Mouse (Mus musculus): ENCODE data around the gene Efna4.
A peak's percentile ranks its signal among the peaks of the same experiment; 100 is the strongest.

Efna4 gene

GRCm38 (mm10) chr3:89331561-89331960 lies 6.3 kb downstream of the Efna4 start:
- DNase-seq (ENCODE audit: extremely low spot score, low spot score) = no peak

DNA sequence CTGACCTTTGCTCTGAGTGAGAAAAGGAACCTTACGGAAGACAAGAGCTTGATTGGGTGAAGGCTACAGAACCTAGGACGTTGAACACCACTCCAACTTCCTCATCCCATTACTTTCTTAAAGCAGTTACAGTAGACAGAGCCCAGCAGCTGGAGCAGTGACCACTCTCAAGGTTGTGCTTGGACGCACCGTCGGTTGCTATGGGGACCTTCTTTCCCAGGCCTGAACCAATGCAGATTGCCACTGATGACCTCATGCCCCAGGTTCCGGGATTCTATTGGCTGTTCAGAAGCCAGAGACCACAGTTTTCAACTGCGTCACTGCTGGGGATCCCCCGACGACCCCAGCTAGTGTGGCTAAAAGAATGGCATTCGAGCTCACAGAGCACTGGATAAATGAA lies 6.9 kb downstream of the Efna4 start:
- DNase-seq (ENCODE audit: extremely low spot score, low spot score) = peak; percentile 43

DNA sequence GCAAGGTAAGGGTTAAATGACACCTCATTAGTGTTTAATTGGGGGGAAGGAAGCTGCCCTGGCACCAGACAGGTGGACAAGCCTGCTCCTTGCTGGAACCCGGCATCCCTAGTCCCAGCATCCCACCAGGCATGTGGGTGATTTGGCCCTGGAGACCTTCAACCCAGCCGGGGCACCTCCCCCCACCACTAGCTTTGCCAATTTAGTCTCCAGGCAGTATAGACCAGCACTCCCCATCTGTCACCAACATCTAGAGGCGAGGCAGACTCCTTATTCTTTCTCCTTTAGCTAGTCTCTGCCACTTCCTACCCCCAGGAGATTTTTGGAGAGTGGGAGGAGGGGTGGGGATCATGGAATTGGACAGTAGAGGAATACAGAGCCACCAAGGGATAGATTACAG lies 7.5 kb downstream of the Efna4 start:
- no peak for DNase-seq (ENCODE audit: extremely low spot score, low spot score)

DNA sequence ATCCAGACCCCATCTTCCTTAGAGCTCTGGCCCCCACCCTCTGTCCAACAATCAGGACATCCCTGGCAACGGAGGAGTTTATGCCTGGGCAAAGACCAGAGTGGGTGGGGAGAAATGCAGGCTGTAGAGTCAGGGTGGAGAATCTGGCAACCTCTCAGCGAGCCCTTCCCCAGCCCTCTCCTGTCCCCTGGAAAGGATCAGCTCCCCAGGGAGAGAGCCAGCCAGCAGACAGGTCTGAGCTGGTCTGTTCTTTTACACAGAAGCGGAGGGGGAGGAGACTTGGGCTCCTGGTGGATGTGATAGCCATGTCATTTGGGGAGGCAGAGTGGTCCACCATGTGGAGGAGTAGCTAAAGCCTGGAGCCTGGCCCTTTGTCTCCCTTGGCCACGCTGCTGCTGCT lies 9.2 kb downstream of the Efna4 start:
- DNase-seq (ENCODE audit: extremely low spot score, low spot score) = no peak

- DNase-seq (ENCODE audit: extremely low spot score, low spot score) = no peak
Observed at GRCm38 (mm10) chr3:89327371-89327870, 10.4 kb downstream of the Efna4 start.

GRCm38 (mm10) chr3:89325882-89326281 lies 11.9 kb downstream of the Efna4 start:
- no peak for DNase-seq (ENCODE audit: extremely low spot score, low spot score)

GRCm38 (mm10) chr3:89322514-89323165 lies 15.2 kb downstream of the Efna4 start, which contains the start of gene Efna3:
Efna3 (minus strand) TSS chr3:89322965.
- DNase-seq (ENCODE audit: extremely low spot score, low spot score) = peak; percentile 83

DNA sequence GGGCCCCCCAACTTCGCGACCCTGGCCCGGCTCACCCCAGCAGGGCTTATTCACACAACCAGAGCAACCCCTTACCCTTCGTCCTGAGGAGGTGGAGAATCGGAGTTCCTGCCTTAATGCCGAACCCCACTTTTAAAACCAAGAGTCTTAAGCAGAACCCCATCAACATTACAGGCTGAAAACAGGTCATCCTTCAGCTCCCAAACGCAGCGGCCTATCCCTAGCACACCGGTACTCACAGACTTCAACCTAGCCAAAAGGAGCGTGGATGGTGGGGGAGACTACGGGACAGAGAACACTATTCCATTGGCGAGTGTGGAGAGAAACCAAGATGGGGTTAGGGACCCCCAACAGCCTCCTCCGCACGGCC lies 15.7 kb downstream of the Efna4 start:
- DNase-seq (ENCODE audit: extremely low spot score, low spot score) = no peak

GRCm38 (mm10) chr3:89321183-89322130 lies 16.4 kb downstream of the Efna4 start:
- peak; percentile 62 for DNase-seq (ENCODE audit: extremely low spot score, low spot score)

DNA sequence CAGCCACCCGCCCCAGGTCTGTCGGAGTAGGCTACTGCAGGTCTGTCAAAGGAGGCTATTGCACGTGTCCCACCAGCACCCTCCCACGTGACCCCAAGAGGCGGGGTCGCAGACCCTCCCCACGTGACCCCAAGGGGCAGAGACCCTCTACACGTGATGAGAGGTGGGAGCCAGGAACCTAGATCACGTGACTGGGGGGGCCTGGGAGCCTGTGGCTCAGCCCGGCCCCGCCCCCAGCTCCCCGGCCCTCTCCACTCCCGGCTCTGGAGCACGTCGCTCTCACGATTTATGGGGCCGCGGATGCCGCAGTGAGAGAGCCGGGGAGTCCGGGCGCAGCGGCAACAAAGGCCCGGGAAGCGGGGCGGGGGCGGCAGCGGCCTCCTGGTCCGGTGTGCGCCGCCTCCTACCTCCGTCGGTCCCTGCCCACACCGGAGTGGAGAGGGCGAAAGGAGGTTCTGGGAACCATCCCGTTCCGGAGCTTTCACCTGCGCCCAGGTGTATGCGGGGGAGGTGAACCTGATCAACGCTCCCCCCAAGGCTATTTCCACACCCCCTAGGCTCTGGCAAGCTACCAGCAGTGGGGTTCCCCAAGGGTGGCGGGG lies 17.1 kb downstream of the Efna4 start:
- peak; percentile 85 for DNase-seq (ENCODE audit: extremely low spot score, low spot score)

- DNase-seq (ENCODE audit: extremely low spot score, low spot score) = peak; percentile 52
Observed at GRCm38 (mm10) chr3:89319591-89320350, 18.1 kb downstream of the Efna4 start.

GRCm38 (mm10) chr3:89318971-89319590 lies 18.7 kb downstream of the Efna4 start:
- DNase-seq (ENCODE audit: extremely low spot score, low spot score) = peak; percentile 40

- DNase-seq (ENCODE audit: extremely low spot score, low spot score) = no peak
Observed at GRCm38 (mm10) chr3:89318316-89318715, 19.5 kb downstream of the Efna4 start.

GRCm38 (mm10) chr3:89317246-89317645 lies 20.6 kb downstream of the Efna4 start:
- no peak for DNase-seq (ENCODE audit: extremely low spot score, low spot score)

- peak; percentile 84 for DNase-seq (ENCODE audit: extremely low spot score, low spot score)
Observed at GRCm38 (mm10) chr3:89316833-89317232, 21.0 kb downstream of the Efna4 start.

DNA sequence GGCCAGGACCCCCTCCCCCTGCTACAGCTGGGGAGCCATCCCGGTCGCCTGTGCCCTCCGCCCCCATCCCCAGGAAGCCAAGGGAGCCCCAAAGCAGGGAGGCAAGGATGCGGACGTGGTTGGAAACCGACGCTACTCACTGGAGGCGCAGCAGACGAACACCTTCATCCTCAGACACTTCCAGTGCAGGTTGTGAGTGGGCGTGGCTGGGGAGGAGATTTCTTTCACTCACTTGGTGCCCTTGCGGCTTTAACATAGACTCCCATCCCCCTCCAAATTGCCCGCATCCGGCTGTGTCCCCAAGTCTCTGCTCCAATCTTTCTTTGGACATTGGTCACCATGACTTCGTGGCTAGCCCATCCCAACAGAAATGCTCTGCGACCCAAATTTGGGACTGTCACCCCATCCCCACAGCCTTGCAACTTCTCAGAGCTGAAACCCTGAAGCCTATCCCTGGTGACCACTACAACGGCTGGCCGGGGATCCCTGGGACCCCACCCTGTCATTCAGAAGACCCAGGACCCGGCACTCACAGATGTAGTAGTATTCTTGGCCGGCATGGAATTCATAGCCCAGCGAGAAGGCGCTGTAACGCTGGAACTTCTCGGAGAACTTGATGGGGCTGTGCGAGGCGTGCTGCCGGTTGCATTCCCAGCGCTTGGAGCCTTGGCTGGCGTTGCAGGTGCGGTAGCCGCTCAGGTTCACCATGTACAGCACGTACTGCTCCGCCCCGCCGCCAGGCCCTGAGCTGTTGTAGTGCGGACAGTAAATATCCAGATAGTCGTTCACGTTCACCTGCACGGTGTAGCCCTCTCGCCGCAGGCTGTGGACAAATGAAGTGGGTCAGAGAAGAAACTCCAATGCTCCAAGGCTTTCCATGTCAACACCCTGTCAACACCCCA lies 21.6 kb downstream of the Efna4 start:
- peak; percentile 37 for DNase-seq (ENCODE audit: extremely low spot score, low spot score)

DNA sequence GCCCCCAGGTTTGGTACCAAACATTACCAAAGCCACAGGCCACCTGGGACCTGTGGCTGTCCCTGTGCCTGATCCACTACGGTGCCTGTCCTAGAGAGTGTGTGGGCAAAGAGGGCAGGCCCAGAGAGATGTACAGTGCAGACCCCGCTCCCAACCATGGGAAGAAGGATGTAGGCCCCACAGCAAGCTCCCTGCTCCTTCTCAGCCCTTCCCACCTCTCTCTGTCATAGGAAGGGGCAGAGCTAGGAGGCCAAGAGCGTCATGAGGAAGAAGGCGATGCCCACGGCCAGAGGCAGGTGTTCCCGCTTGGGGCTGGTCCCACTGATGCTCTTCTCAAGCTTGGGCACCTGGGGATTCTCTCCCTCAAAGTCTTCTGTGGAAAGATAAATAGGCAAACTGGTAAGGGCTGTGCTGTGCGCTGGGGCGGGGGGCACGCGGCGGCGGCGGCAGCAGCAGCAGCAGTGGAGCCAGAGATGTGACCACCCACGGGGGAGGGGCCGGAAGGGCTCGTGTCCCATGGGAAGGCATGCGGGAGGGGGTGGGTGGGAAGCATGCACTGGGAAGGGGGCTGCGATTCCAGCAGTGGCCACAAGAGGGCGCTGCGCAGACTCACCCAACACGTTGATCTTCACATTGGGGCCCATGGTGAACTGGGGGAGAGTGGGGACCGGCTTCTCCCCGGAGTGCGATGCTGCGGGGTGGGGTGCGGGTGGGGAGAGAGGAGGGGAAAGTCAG lies 22.5 kb downstream of the Efna4 start:
- peak; percentile 90 for DNase-seq (ENCODE audit: extremely low spot score, low spot score)

DNA sequence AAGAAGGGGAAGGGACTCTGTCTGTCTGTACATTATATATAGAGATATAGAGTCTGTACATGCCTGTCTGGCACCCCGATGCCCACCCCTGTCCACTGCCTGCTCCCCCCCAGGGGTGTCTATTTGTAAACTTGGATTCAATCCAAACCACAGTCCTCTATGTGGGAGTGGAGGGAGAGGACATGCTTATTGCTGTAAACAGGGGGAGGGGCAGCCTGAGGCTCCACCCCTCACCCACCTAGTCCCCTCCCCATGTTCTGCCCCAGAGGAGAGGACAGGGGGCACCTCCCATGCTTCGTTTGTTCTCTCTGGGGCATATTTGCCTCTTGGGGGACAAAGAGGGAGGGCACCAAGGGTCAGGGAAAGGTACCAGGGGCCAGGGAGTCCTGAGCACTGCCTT lies 23.0 kb downstream of the Efna4 start:
- no peak for DNase-seq (ENCODE audit: extremely low spot score, low spot score)

DNA sequence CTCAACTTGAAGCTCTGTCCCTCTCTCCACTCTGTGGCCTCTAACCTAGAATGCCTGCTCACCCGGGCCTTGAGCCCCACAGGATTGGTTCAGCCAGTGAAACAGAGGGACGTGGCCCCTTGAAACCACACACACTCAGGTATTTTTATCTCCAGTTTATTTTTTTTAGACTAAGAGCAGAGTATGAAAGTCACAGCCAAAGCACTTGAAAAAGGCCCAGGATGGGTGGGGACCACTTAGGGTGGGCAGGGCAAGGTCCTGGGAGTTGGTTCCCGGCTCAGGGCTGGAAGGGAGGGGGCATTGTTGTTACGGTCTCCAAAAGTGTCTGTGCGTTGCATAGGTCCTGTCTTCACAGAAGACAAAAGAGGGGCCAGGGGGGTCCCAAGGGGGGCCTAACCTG lies 23.5 kb downstream of the Efna4 start:
- DNase-seq (ENCODE audit: extremely low spot score, low spot score) = no peak
